Mouse (Mus musculus) bone marrow, adult 2 months (tissue): ENCODE data around the gene Prss57. TPM values are rescaled to one million over a fixed set of nuclear protein-coding genes. Genes with fewer than 3 reads are reported as not detected.

Source experiments
- H3K27ac ChIP-seq: fragments of 200-500 bp; 2 replicates; pipeline ENCODE4 v1.5.1; 2012; ENCODE audit warnings: low read depth, mild to moderate bottlenecking, control low read depth, inconsistent platforms, low read length; ENCODE audit not compliant: control insufficient read depth, poor library complexity, insufficient read depth
- H3K4me1 ChIP-seq: fragments of 200-500 bp; 2 replicates; pipeline ENCODE4 v1.6.1; 2011; ENCODE audit warnings: low read length; ENCODE audit not compliant: control insufficient read depth, insufficient read depth
- H3K4me3 ChIP-seq: fragments of 200-500 bp; replicated peaks from 2 replicates; pipeline ENCODE3; 2011; ENCODE audit warnings: mild to moderate bottlenecking, low read depth, low read length, control low read depth; ENCODE audit not compliant: control insufficient read depth
- CTCF ChIP-seq: fragments of 200-500 bp; IDR thresholded peaks from 2 replicates; pipeline ENCODE4 v1.5.1; 2011; ENCODE audit warnings: low read length, control low read depth; ENCODE audit not compliant: control insufficient read depth, insufficient read depth
- POLR2A ChIP-seq: fragments of 200-500 bp; IDR thresholded peaks from 2 replicates; pipeline ENCODE4 v1.6.1; 2011; ENCODE audit warnings: low read depth, mild to moderate bottlenecking, control low read depth, low read length, borderline replicate concordance; ENCODE audit not compliant: control insufficient read depth
- WGBS: fragments of 180-500 bp; shearing (Covaris S2); methylation state at CpG from one replicate; pipeline ENCODE4 v1.1.7; 2018; 5-methylcytosine and 5-hydroxymethylcytosine counted together
- polyA plus RNA-seq: library from polyadenylated mRNA; stranded (reverse); fragments of >200 nt; gene quantifications from 2 replicates; pipeline ENCODE4 v1.2.4, GENCODE M21; 2011; ENCODE audit warnings: low replicate concordance; ENCODE audit not compliant: missing spikeins, insufficient read depth, insufficient read length

The Prss57 gene
- polyA plus RNA-seq, 1 experiment = 40.0 TPM

- no peak overlapping the region for H3K4me3 ChIP-seq
- WGBS = 71% methylated on average over 5 of the region's 5 CpGs
- H3K4me1 ChIP-seq = peaks cover 5% of the 10 kb centered on the region; the same call in 1 of the 2 replicates
- H3K27ac ChIP-seq = no peak overlapping the region; the same call in 1 of the 2 replicates
- TF ChIP-seq CTCF = no peak
- TF ChIP-seq POLR2A = no peak
These were observed 8.8 kb downstream of the Prss57 start for GRCm38 (mm10) chr10:79781956-79782355.

GRCm38 (mm10) chr10:79781139-79781538 lies 9.6 kb downstream of the Prss57 start:
- peak overlapping the region; percentile 72 for H3K27ac ChIP-seq
- peak overlapping the region; percentile 66 for H3K4me3 ChIP-seq
- TF ChIP-seq CTCF (no peak), POLR2A (no peak; the same call in 1 of the 2 replicates)
- WGBS = 30% methylated on average over 21 of the region's 21 CpGs
- peaks cover 5% of the 10 kb centered on the region; the same call in 1 of the 2 replicates for H3K4me1 ChIP-seq

- peak overlapping the region; percentile 66 for H3K4me3 ChIP-seq
- peak overlapping the region; percentile 72 for H3K27ac ChIP-seq
- TF ChIP-seq POLR2A = no peak
- TF ChIP-seq CTCF = no peak
- H3K4me1 ChIP-seq = peaks cover 5% of the 10 kb centered on the region; the same call in 1 of the 2 replicates
- WGBS = 0% methylated on average over 13 of the region's 13 CpGs
These were observed 10.1 kb downstream of the Prss57 start for GRCm38 (mm10) chr10:79780664-79781015.

- H3K27ac ChIP-seq = peak overlapping the region; percentile 72
- H3K4me1 ChIP-seq = peaks cover 5% of the 10 kb centered on the region; the same call in 1 of the 2 replicates
- TF ChIP-seq CTCF (peak; percentile 78), POLR2A (no peak; the same call in 1 of the 2 replicates)
- 2% methylated on average over 55 of the region's 55 CpGs for WGBS
- H3K4me3 ChIP-seq = peak overlapping the region; percentile 66
These were observed 10.7 kb downstream of the Prss57 start for GRCm38 (mm10) chr10:79779784-79780663.

- H3K4me1 ChIP-seq = peaks cover 5% of the 10 kb centered on the region; the same call in 1 of the 2 replicates
- TF ChIP-seq CTCF = no peak
- no peak for TF ChIP-seq POLR2A
- H3K27ac ChIP-seq = no peak overlapping the region
- H3K4me3 ChIP-seq = no peak overlapping the region
- WGBS = 15% methylated on average over 2 of the region's 2 CpGs
These were observed 11.6 kb downstream of the Prss57 start for GRCm38 (mm10) chr10:79779193-79779592.

- no peak overlapping the region for H3K27ac ChIP-seq
- H3K4me3 ChIP-seq = no peak overlapping the region
- H3K4me1 ChIP-seq = peaks cover 5% of the 10 kb centered on the region; the same call in 1 of the 2 replicates
- TF ChIP-seq CTCF = no peak
- TF ChIP-seq POLR2A = no peak
- WGBS = 19% methylated on average over 15 of the region's 15 CpGs
These were observed 12.8 kb downstream of the Prss57 start for GRCm38 (mm10) chr10:79778006-79778405.

- TF ChIP-seq CTCF = no peak
- no peak for TF ChIP-seq POLR2A
- Histone ChIP-seq H3K4me1 (peaks cover 5% of the 10 kb centered on the region; the same call in 1 of the 2 replicates), H3K4me3 (no peak within 1 kb of the TSS), H3K27ac (no peak within 1 kb of the TSS)
- WGBS = 3% methylated on average over 39 of the region's 39 CpGs
These were observed 13.6 kb downstream of the Prss57 start, which contains the start of gene Fstl3 for GRCm38 (mm10) chr10:79777103-79777531. Gene Fstl3, plus strand, starts transcription at chr10:79777272.

- no peak overlapping the region for H3K4me3 ChIP-seq
- 71% methylated on average over 5 of the region's 5 CpGs for WGBS
- no peak overlapping the region for H3K27ac ChIP-seq
- TF ChIP-seq CTCF (peak; percentile 43; the same call in 1 of the 2 replicates), POLR2A (no peak)
- no peaks in the 10 kb centered on the region for H3K4me1 ChIP-seq
These were observed 16.1 kb downstream of the Prss57 start for GRCm38 (mm10) chr10:79774486-79775279.
